Mouse (Mus musculus) testis, adult 2 months (tissue): ENCODE data around the gene Dock1.

Source experiments
- CTCF ChIP-seq: fragments of 200-500 bp; IDR thresholded peaks from 2 replicates; pipeline ENCODE4 v1.5.1; 2012; ENCODE audit warnings: low read depth, mild to moderate bottlenecking, inconsistent platforms, low read length, moderate library complexity; ENCODE audit not compliant: control insufficient read depth, insufficient read depth, insufficient replicate concordance
- POLR2A ChIP-seq: fragments of 200-500 bp; IDR thresholded peaks from 2 replicates; pipeline ENCODE4 v1.6.1; 2012; ENCODE audit warnings: low read depth, mild to moderate bottlenecking, inconsistent platforms, low read length, moderate library complexity; ENCODE audit not compliant: control insufficient read depth

DNA sequence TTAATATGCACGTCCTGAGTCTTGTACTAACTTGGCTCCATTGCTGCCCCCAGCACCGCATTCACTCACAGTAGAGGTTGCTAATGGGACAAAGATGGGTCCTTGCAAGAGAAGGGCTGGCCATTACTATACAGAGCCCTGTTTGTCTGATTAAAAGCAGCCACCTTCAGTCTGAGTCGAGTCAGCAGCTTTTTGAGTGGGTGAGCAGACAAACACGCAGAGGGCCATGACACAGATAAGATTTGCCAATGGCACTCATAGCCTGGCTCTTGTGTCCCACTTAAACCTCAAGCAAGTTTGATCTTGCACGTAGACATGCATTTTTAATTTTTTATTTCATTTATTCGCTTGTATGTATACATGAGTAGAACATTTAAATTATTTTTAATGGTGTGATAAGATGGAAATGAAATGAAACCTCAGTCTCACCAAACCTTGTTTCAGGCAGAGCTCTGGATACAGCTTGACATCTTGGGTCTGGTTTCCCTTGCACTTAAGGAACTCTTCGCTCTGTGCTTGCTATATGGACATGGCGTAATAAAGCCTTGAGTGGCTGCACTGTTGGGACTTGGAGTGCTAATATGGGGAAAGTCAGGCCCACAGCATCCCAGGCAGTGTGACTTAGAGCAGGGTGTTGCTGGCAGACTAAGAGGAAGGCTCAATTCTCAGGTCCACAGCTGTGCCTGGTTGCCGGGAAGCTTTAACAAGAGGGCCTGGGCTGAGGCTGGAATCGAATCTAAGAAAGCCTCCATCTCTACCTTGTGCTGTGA is 455.0 kb downstream of the Dock1 start:
- TF ChIP-seq POLR2A (no peak), CTCF (no peak)
